Mouse (Mus musculus) heart, adult 18-20 months (tissue): Measurements from ENCODE around the gene Ttc33. TPM values are rescaled to one million over a fixed set of nuclear protein-coding genes. Genes with fewer than 3 reads are reported as not detected.

Source experiments
- DNase-seq, 2 experiments: peaks; one replicate each; pipeline ENCODE4 v3.0.0; 2021 to 2022; ENCODE audit warnings: mixed read lengths in 1 of 2
- total RNA-seq, 2 experiments: library from RNA; stranded (reverse); gene quantifications; 2 replicates each; pipeline ENCODE4 v1.2.3; 2021

Ttc33 gene
- total RNA-seq, 2 experiments from 2014 or later = 41.0 to 49.4 TPM

GRCm38 (mm10) chr15:5241304-5242201, 56.2 kb downstream of the Ttc33 start:
- peak; percentile 71 to 73 for DNase-seq

- DNase-seq = peak; percentile 37 to 45
Observed at GRCm38 (mm10) chr15:5242241-5243035, 57.1 kb downstream of the Ttc33 start.

- DNase-seq = peak; percentile 32 to 63
Observed at GRCm38 (mm10) chr15:5243036-5243958, 58.0 kb downstream of the Ttc33 start.

- peak; percentile 96 to 97 for DNase-seq
Observed at GRCm38 (mm10) chr15:5243959-5244905, 58.9 kb downstream of the Ttc33 start, which contains the start of gene Ptger4. TSS of gene Ptger4 (minus strand) at chr15:5244187.

GRCm38 (mm10) chr15:5250182-5250581, 64.9 kb downstream of the Ttc33 start:
- DNase-seq = no peak

GRCm38 (mm10) chr15:5260183-5260582, 74.9 kb downstream of the Ttc33 start:
- DNase-seq = no peak

- DNase-seq = no peak
Observed at GRCm38 (mm10) chr15:5261004-5261403, 75.7 kb downstream of the Ttc33 start.

GRCm38 (mm10) chr15:5262095-5262667, 76.9 kb downstream of the Ttc33 start:
- DNase-seq = no peak

GRCm38 (mm10) chr15:5262874-5263504, 77.7 kb downstream of the Ttc33 start:
- DNase-seq = no peak

- DNase-seq = no peak
Observed at GRCm38 (mm10) chr15:5266095-5266494, 80.8 kb downstream of the Ttc33 start.

Other genes starting within 250 kb of the Ttc33 start
- 1 to 10 TPM; 2.3 to 7.9 TPM for gene C7, start 121.8 kb upstream of the Ttc33 start, total RNA-seq
- gene Card6, start 77.0 kb upstream of the Ttc33 start, total RNA-seq = 1 to 10 TPM; 6.9 to 10.0 TPM
- gene Rpl37, start 68.9 kb upstream of the Ttc33 start, total RNA-seq = 100 to 1,000 TPM; 208 to 218 TPM
- 10 to 100 TPM; 12.5 to 13.9 TPM for gene Prkaa1, start 41.7 kb upstream of the Ttc33 start, total RNA-seq
- 1 to 10 TPM; 1.3 to 2.1 TPM for gene Ptger4, start 58.7 kb downstream of the Ttc33 start, total RNA-seq